Mouse (Mus musculus) embryonic fibroblast, embryonic 13.5 days (primary cell): ENCODE results near the gene Mrpl51.
A peak's percentile ranks its signal among the peaks of the same experiment; 100 is the strongest.

ENCODE experiments used
- CTCF ChIP-seq: IDR thresholded peaks from 2 replicates; pipeline ENCODE4 v1.5.1; 2011; ENCODE audit warnings: mild to moderate bottlenecking, control low read depth, low read length, moderate library complexity, borderline replicate concordance; ENCODE audit not compliant: insufficient read depth
- POLR2A ChIP-seq: IDR thresholded peaks from 2 replicates; pipeline ENCODE4 v1.6.1; 2011; ENCODE audit warnings: low read depth, mild to moderate bottlenecking, control low read depth, low read length, moderate library complexity

DNA sequence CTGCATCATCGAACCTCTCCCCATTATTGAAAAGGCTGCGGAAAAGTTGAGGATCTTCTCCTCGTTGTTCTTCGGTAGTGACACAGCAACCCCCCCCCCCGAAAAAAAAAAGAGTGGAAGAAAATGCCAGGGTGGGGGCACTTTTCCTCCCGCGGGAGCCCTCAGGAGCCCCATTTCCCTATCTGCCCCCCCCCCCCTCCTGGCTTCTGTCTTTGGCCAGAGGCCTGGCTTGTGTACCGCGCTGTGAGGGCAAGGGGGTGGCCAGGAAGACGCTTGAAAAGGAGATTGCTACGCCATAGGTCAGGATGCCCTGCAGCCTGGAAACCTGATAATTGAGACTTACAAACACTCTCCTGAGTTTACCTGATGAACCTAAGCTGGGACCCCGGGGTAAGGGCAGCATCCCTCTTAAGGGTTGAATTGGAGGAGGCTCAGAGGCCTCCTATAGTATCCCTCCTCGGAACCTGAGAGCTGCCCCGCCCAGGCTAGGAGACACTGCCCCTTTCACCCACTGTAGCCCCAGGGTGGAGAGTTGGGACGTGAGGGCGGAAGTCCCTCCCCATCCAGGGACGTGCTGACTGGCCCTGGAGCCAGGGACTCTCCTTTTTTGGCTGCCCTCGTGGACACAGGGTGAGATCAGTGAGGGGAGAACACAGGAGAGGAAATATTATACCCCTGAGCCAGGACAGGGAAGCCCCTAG is 25.4 kb upstream of the Mrpl51 start, which contains the start of gene Gapdh:
- TF ChIP-seq CTCF: no peak
- TF ChIP-seq POLR2A: peak; percentile 75
